Mouse (Mus musculus) neural tube, embryonic 11.5 days (tissue): ENCODE data around the gene Gm49486. TPM values are rescaled to one million over a fixed set of nuclear protein-coding genes. Genes with fewer than 3 reads are reported as not detected.

Experiments used
- ATAC-seq: fragments of 200-750 bp; cut with Nextera tagmentation; 2 replicates; pipeline ENCODE4 v1.8.0; 2017; ENCODE audit warnings: moderate number of reproducible peaks, mild to moderate bottlenecking, moderate TSS enrichment, moderate library complexity; ENCODE audit not compliant: insufficient read depth, low FRiP score, low TSS enrichment
- DNase-seq: peaks from one replicate; pipeline ENCODE4 v3.0.0-alpha.2; 2015; ENCODE audit warnings: low spot score
- H3K27ac ChIP-seq: fragments of 300-500 bp; sonication (generic); 2 replicates; pipeline ENCODE4 v1.5.1; 2014; ENCODE audit warnings: low read depth, mild to moderate bottlenecking, low read length
- H3K27me3 ChIP-seq: fragments of 300-500 bp; sonication (generic); 2 replicates; pipeline ENCODE4 v1.6.1; 2014; ENCODE audit warnings: mild to moderate bottlenecking, low read length, mixed read lengths; ENCODE audit not compliant: control insufficient read depth, insufficient read depth
- H3K36me3 ChIP-seq: fragments of 300-500 bp; sonication (generic); 2 replicates; pipeline ENCODE4 v1.6.1; 2014; ENCODE audit warnings: mild to moderate bottlenecking, low read length, moderate library complexity, mixed read lengths; ENCODE audit not compliant: control insufficient read depth, insufficient read depth
- H3K4me1 ChIP-seq: fragments of 300-500 bp; sonication (generic); 2 replicates; pipeline ENCODE4 v1.6.1; 2014; ENCODE audit warnings: low read length, mixed read lengths; ENCODE audit not compliant: control insufficient read depth, insufficient read depth
- H3K4me2 ChIP-seq: fragments of 300-500 bp; sonication (generic); 2 replicates; pipeline ENCODE4 v1.6.1; 2014; ENCODE audit warnings: low read depth, mild to moderate bottlenecking, moderate library complexity
- H3K4me3 ChIP-seq: fragments of 300-500 bp; sonication (generic); 2 replicates; pipeline ENCODE4 v1.5.1; 2014; ENCODE audit warnings: low read depth, low read length
- H3K9ac ChIP-seq: fragments of 300-500 bp; sonication (generic); 2 replicates; pipeline ENCODE4 v1.6.1; 2014; ENCODE audit warnings: mild to moderate bottlenecking, low read length
- H3K9me3 ChIP-seq: fragments of 300-500 bp; sonication (generic); 2 replicates; pipeline ENCODE4 v1.6.1; 2016; ENCODE audit warnings: low read length; ENCODE audit not compliant: control insufficient read depth
- WGBS: fragments of 180-500 bp; shearing (Covaris S2); extraction: QIAGEN DNeasy Blood & Tissue Kit; methylation state at CpG from one replicate; pipeline ENCODE4 v1.1.7; 2014; 5-methylcytosine and 5-hydroxymethylcytosine counted together
- polyA plus RNA-seq: library from polyadenylated mRNA; unstranded; fragments of >200 nt; fragmentation: Nextera tagmentation; extraction: Ambion mirVana; gene quantifications from 2 replicates; pipeline ENCODE4 v1.2.1, GENCODE M21; 2014

The Gm49486 gene
- polyA plus RNA-seq, 1 experiment from 2014 or later, result 0.49 TPM

- ATAC-seq, result no peak
- Histone ChIP-seq H3K4me2 (no peak overlapping the region), H3K9ac (no peak overlapping the region), H3K27me3 (no peaks in the 10 kb centered on the region), H3K4me1 (peaks cover 14% of the 10 kb centered on the region), H3K36me3 (no peaks in the 10 kb centered on the region), H3K9me3 (no peaks in the 10 kb centered on the region), H3K4me3 (no peak overlapping the region), H3K27ac (0 out of 2 replicates have a peak overlapping the region, but pooled peaks have one; percentile 11)
- no peak for DNase-seq
- 87% methylated on average over 8 of the region's 8 CpGs for WGBS
Observed at GRCm38 (mm10) chr15:79195492-79195891, 33.7 kb upstream of the Gm49486 start.

GRCm38 (mm10) chr15:79199390-79199976, 29.7 kb upstream of the Gm49486 start:
- Histone ChIP-seq H3K9ac (no peak overlapping the region), H3K9me3 (no peaks in the 10 kb centered on the region), H3K4me3 (no peak overlapping the region), H3K27me3 (no peaks in the 10 kb centered on the region), H3K36me3 (no peaks in the 10 kb centered on the region), H3K4me2 (no peak overlapping the region), H3K4me1 (peaks cover 17% of the 10 kb centered on the region), H3K27ac (no peak overlapping the region)
- WGBS, result 92% methylated on average over 12 of the region's 12 CpGs
- ATAC-seq (no peak), DNase-seq (no peak)

- Histone ChIP-seq H3K9ac (peak overlapping the region; percentile 51), H3K4me3 (no peak overlapping the region), H3K4me1 (peaks cover 17% of the 10 kb centered on the region), H3K27ac (peak overlapping the region; percentile 54), H3K27me3 (no peaks in the 10 kb centered on the region; the same call in 1 of the 2 replicates), H3K4me2 (peak overlapping the region; percentile 23; the same call in 1 of the 2 replicates), H3K36me3 (no peaks in the 10 kb centered on the region), H3K9me3 (no peaks in the 10 kb centered on the region)
- WGBS, result 14% methylated on average over 12 of the region's 13 CpGs
- DNase-seq (peak; percentile 75), ATAC-seq (peak; percentile 79)
Observed at GRCm38 (mm10) chr15:79201491-79202150, 27.6 kb upstream of the Gm49486 start.

GRCm38 (mm10) chr15:79202575-79202974, 26.6 kb upstream of the Gm49486 start:
- 0 out of 2 replicates have a peak overlapping the region, but pooled peaks have one; percentile 3 for H3K4me2 ChIP-seq
- H3K27ac ChIP-seq, result peak overlapping the region; percentile 50
- H3K36me3 ChIP-seq, result no peaks in the 10 kb centered on the region
- no peaks in the 10 kb centered on the region; the same call in 1 of the 2 replicates for H3K27me3 ChIP-seq
- DNase-seq (peak; percentile 37), ATAC-seq (peak; percentile 39)
- H3K9me3 ChIP-seq, result no peaks in the 10 kb centered on the region
- 36% methylated on average over 10 of the region's 10 CpGs for WGBS
- H3K9ac ChIP-seq, result peak overlapping the region; percentile 23; the same call in 1 of the 2 replicates
- no peak overlapping the region for H3K4me3 ChIP-seq
- H3K4me1 ChIP-seq, result peaks cover 17% of the 10 kb centered on the region

GRCm38 (mm10) chr15:79208211-79208610, 21.0 kb upstream of the Gm49486 start:
- DNase-seq (no peak), ATAC-seq (no peak)
- Histone ChIP-seq H3K36me3 (no peaks in the 10 kb centered on the region), H3K4me1 (no peaks in the 10 kb centered on the region), H3K4me3 (no peak overlapping the region), H3K4me2 (no peak overlapping the region), H3K9me3 (no peaks in the 10 kb centered on the region), H3K27me3 (no peaks in the 10 kb centered on the region; the same call in 1 of the 2 replicates), H3K27ac (no peak overlapping the region), H3K9ac (no peak overlapping the region)
- WGBS, result 80% methylated on average over 6 of the region's 6 CpGs

GRCm38 (mm10) chr15:79208758-79209439, 20.3 kb upstream of the Gm49486 start:
- WGBS, result 79% methylated on average over 25 of the region's 27 CpGs
- Histone ChIP-seq H3K9ac (no peak overlapping the region), H3K36me3 (no peaks in the 10 kb centered on the region), H3K9me3 (no peaks in the 10 kb centered on the region), H3K4me3 (no peak overlapping the region), H3K4me1 (no peaks in the 10 kb centered on the region), H3K27ac (no peak overlapping the region), H3K27me3 (no peaks in the 10 kb centered on the region; the same call in 1 of the 2 replicates), H3K4me2 (no peak overlapping the region)
- DNase-seq, result no peak
- ATAC-seq, result no peak

- no peaks in the 10 kb centered on the region for H3K4me1 ChIP-seq
- H3K27ac ChIP-seq, result no peak overlapping the region
- no peak overlapping the region for H3K4me2 ChIP-seq
- DNase-seq, result no peak
- no peaks in the 10 kb centered on the region for H3K36me3 ChIP-seq
- 79% methylated on average over 2 of the region's 2 CpGs for WGBS
- H3K9me3 ChIP-seq, result no peaks in the 10 kb centered on the region
- H3K4me3 ChIP-seq, result no peak overlapping the region
- no peaks in the 10 kb centered on the region; the same call in 1 of the 2 replicates for H3K27me3 ChIP-seq
- ATAC-seq, result no peak
- no peak overlapping the region for H3K9ac ChIP-seq
Observed at GRCm38 (mm10) chr15:79210357-79210756, 18.8 kb upstream of the Gm49486 start.

GRCm38 (mm10) chr15:79212750-79213446, 16.3 kb upstream of the Gm49486 start:
- Histone ChIP-seq H3K36me3 (no peaks in the 10 kb centered on the region), H3K27ac (no peak overlapping the region), H3K9me3 (no peaks in the 10 kb centered on the region), H3K4me2 (no peak overlapping the region), H3K9ac (no peak overlapping the region), H3K4me3 (no peak overlapping the region), H3K4me1 (no peaks in the 10 kb centered on the region), H3K27me3 (no peaks in the 10 kb centered on the region)
- DNase-seq (no peak), ATAC-seq (no peak)
- WGBS, result 86% methylated on average over 26 of the region's 26 CpGs
